Comparison of ENCODE assay signal across 8 mouse cellular contexts in the genomic region with DNA sequence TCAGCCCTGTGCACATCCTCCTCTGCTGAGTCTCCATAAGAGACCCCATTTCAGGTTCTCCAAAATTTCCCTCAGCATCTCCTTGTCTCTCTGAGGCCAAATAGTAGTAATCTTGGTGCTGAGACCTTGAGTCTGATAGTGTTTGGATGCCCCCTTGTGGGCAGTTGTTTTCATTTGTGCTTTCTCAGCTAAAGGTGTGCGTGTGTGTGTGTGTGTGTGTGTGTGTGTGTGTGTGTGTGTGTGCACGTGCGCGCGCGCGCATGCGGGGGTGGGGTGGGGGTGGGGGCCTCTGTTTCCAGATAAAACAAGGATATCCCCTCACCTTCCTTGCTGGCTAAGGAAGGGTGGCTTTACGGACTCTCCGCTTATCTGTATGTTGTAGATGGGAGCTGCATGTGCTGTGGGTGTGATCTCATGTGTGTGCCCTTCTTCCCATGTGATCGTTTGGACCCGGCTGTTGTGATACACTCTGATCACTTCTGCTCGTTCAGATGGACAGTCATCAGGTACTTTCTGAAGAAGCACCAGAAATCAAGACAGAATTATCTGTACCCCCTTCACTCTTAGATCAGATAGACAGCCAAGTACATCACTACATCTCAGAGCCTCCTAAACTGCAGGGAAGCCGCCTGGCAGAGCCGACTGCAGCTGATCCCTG. TPM values are rescaled to one million over a fixed set of nuclear protein-coding genes. Genes with fewer than 3 reads are reported as not detected.
DNase-seq lines count a peak whose midpoint lies in the region; ATAC-seq and TF ChIP-seq lines count a peak whose summit lies in the region.

No protein-coding gene starts in this region.

- no peaks in the 10 kb centered on the region for H3K27me3 ChIP-seq in midbrain, embryonic 10.5 days (ENCODE audit: low read depth, poor library complexity, severe bottlenecking)
- H3K27me3 ChIP-seq in midbrain, embryonic 15.5 days (replicated peaks), result no peaks in the 10 kb centered on the region
- H3K27me3 ChIP-seq in liver, embryonic 14.5 days (ENCODE audit: control insufficient read depth, insufficient read depth, low read length), result no peaks in the 10 kb centered on the region
- no peaks in the 10 kb centered on the region for H3K27me3 ChIP-seq in stomach, postnatal 0 days (ENCODE audit: control insufficient read depth, insufficient read depth, low read length)

- H3K36me3 ChIP-seq in midbrain, embryonic 10.5 days, result no peaks in the 10 kb centered on the region
- H3K36me3 ChIP-seq in midbrain, embryonic 15.5 days (replicated peaks), result no peaks in the 10 kb centered on the region
- H3K36me3 ChIP-seq in liver, embryonic 14.5 days (replicated peaks; ENCODE audit: control insufficient read depth, insufficient read depth, low read depth), result no peaks in the 10 kb centered on the region
- H3K36me3 ChIP-seq in stomach, postnatal 0 days (ENCODE audit: control insufficient read depth, insufficient read depth, low read length), result no peaks in the 10 kb centered on the region

- 41% methylated on average over 15 of the region's 15 CpGs for WGBS in midbrain, embryonic 10.5 days
- 49% methylated on average over 15 of the region's 15 CpGs for WGBS in midbrain, embryonic 15.5 days
- 26% methylated on average over 15 of the region's 15 CpGs for WGBS in liver, embryonic 14.5 days (ENCODE audit: insufficient replicate concordance)
- WGBS in stomach, postnatal 0 days, result 46% methylated on average over 15 of the region's 15 CpGs

- peak; percentile 52; the same call in 1 of the 2 replicates for TF ChIP-seq CTCF in cortical plate, adult 2 months (IDR thresholded peaks at IDR 0.05; ENCODE audit: extremely low read depth, insufficient read depth, low read length)
- peak; percentile 52 for TF ChIP-seq CTCF in liver, embryonic 14.5 days (IDR thresholded peaks at IDR 0.05; ENCODE audit: low read depth)
- peak; percentile 78 for TF ChIP-seq CTCF in stomach, postnatal 0 days (IDR thresholded peaks at IDR 0.05; ENCODE audit: low read depth)

- H3K9ac ChIP-seq in midbrain, embryonic 15.5 days, result no peak overlapping the region
- no peak overlapping the region for H3K9ac ChIP-seq in liver, embryonic 14.5 days (replicated peaks)
- H3K9ac ChIP-seq in stomach, postnatal 0 days (ENCODE audit: low read length), result no peak overlapping the region

- no peak overlapping the region for H3K27ac ChIP-seq in midbrain, embryonic 10.5 days (replicated peaks)
- H3K27ac ChIP-seq in midbrain, embryonic 15.5 days, result no peak overlapping the region
- H3K27ac ChIP-seq in cortical plate, adult 2 months (ENCODE audit: insufficient read depth, low read length), result peak overlapping the region; percentile 20; the same call in 1 of the 2 replicates
- H3K27ac ChIP-seq in liver, embryonic 14.5 days, result no peak overlapping the region
- no peak overlapping the region for H3K27ac ChIP-seq in stomach, postnatal 0 days (replicated peaks)

- no peak overlapping the region for H3K4me2 ChIP-seq in midbrain, embryonic 15.5 days
- H3K4me2 ChIP-seq in liver, embryonic 14.5 days (ENCODE audit: low read depth), result no peak overlapping the region
- H3K4me2 ChIP-seq in stomach, postnatal 0 days (replicated peaks; ENCODE audit: low read depth), result no peak overlapping the region

- peak; percentile 63 for DNase-seq in midbrain, embryonic 10.5 days (ENCODE audit: low spot score)
- DNase-seq in MN1 (ENCODE audit: low spot score), result peak; percentile 40
- DNase-seq in induced T-regulatory cell, adult 2 months (ENCODE audit: low read depth), result peak; percentile 91
- DNase-seq in liver, embryonic 14.5 days (ENCODE audit: low read depth in 3 of 3, low spot score in 3 of 3), result no peak
- peak; percentile 72 for DNase-seq in stomach, postnatal 0 days (ENCODE audit: low spot score)
- DNase-seq in ovary, postnatal 10 days (ENCODE audit: low spot score), result no peak

- TF ChIP-seq POLR2A in cortical plate, adult 2 months (IDR thresholded peaks at IDR 0.05; ENCODE audit: extremely low read depth, insufficient read depth, low read length), result no peak

- no peak for TF ChIP-seq EP300 in liver, embryonic 14.5 days (IDR thresholded peaks at IDR 0.05; ENCODE audit: low read depth)
- TF ChIP-seq EP300 in stomach, postnatal 0 days (optimal IDR thresholded peaks at IDR 0.05), result no peak

- 0 out of 2 replicates have a peak, but pooled peaks cover 4% of the 10 kb centered on the region for H3K9me3 ChIP-seq in midbrain, embryonic 10.5 days (replicated peaks)
- no peaks in the 10 kb centered on the region for H3K9me3 ChIP-seq in midbrain, embryonic 15.5 days
- H3K9me3 ChIP-seq in liver, embryonic 14.5 days (ENCODE audit: control insufficient read depth, low read length), result no peaks in the 10 kb centered on the region
- no peaks in the 10 kb centered on the region for H3K9me3 ChIP-seq in stomach, postnatal 0 days (ENCODE audit: control insufficient read depth, low read length)

- no peak for ATAC-seq in midbrain, embryonic 15.5 days (replicated peaks)
- no peak for ATAC-seq in liver, embryonic 14.5 days (ENCODE audit: insufficient read depth)
- ATAC-seq in stomach, postnatal 0 days (ENCODE audit: low FRiP score, low TSS enrichment), result no peak

- H3K4me1 ChIP-seq in midbrain, embryonic 10.5 days, result peaks cover 67% of the 10 kb centered on the region
- peaks cover 15% of the 10 kb centered on the region for H3K4me1 ChIP-seq in midbrain, embryonic 15.5 days
- H3K4me1 ChIP-seq in cortical plate, adult 2 months (ENCODE audit: control insufficient read depth, insufficient read depth, low read length), result peaks cover 4% of the 10 kb centered on the region; the same call in 1 of the 2 replicates
- no peaks in the 10 kb centered on the region; a peak in 1 of 4 replicates for H3K4me1 ChIP-seq in liver, embryonic 14.5 days (replicated peaks; ENCODE audit: control insufficient read depth in 2 of 2, insufficient read depth in 2 of 2, low read length in 1 of 2)
- 0 out of 2 replicates have a peak, but pooled peaks cover 5% of the 10 kb centered on the region for H3K4me1 ChIP-seq in stomach, postnatal 0 days (replicated peaks; ENCODE audit: control insufficient read depth, insufficient read depth)

- H3K4me3 ChIP-seq in midbrain, embryonic 10.5 days, result no peak overlapping the region
- no peak overlapping the region for H3K4me3 ChIP-seq in midbrain, embryonic 15.5 days
- no peak overlapping the region for H3K4me3 ChIP-seq in cortical plate, adult 2 months (ENCODE audit: insufficient read depth, low read length)
- H3K4me3 ChIP-seq in liver, embryonic 14.5 days (ENCODE audit: insufficient read depth in 1 of 2, low read depth in 2 of 2, low read length in 2 of 2), result no peak overlapping the region
- no peak overlapping the region for H3K4me3 ChIP-seq in stomach, postnatal 0 days (ENCODE audit: low read depth, low read length)

RNA-seq across cellular contexts. Expression of gene Ccr7, which starts 30.8 kb away (rescaled TPM):
- 0.14 TPM in 1 of 2 replicates, not detected in the other for polyA plus RNA-seq in midbrain, embryonic 10.5 days (2016; fragmentation: Nextera tagmentation; extraction: Ambion mirVana)
- polyA plus RNA-seq in midbrain, embryonic 15.5 days (2015; fragmentation: Nextera tagmentation; extraction: Ambion mirVana), result 0.09 TPM in 1 of 2 replicates, not detected in the other
- polyA plus RNA-seq in cortical plate, adult 2 months (2012; rRNA removed), result 0.15 and 0.19 TPM in 2 replicates
- polyA plus RNA-seq in liver, embryonic 14.5 days (2012; rRNA removed), result 0.11 TPM in 2 replicates
- 0.15 and 0.29 TPM in 2 replicates for polyA plus RNA-seq in liver, embryonic 14.5 days (2014; fragmentation: Nextera tagmentation; extraction: Ambion mirVana)
- 0.05 and 0.07 TPM in 2 replicates for polyA plus RNA-seq in stomach, postnatal 0 days (2015; fragmentation: Nextera tagmentation; extraction: Ambion mirVana)

RNA-seq across cellular contexts. Expression of gene Tns4, which starts 35.0 kb away (rescaled TPM):
- polyA plus RNA-seq in midbrain, embryonic 10.5 days (2016; fragmentation: Nextera tagmentation; extraction: Ambion mirVana), result 0.55 and 0.84 TPM in 2 replicates
- polyA plus RNA-seq in midbrain, embryonic 15.5 days (2015; fragmentation: Nextera tagmentation; extraction: Ambion mirVana), result 0.09 TPM in 1 of 2 replicates, not detected in the other
- 0.17 and 0.25 TPM in 2 replicates for polyA plus RNA-seq in cortical plate, adult 2 months (2012; rRNA removed)
- polyA plus RNA-seq in liver, embryonic 14.5 days (2012; rRNA removed), result 0.36 and 0.42 TPM in 2 replicates
- 0.09 and 0.33 TPM in 2 replicates for polyA plus RNA-seq in liver, embryonic 14.5 days (2014; fragmentation: Nextera tagmentation; extraction: Ambion mirVana)
- 0.82 and 1.1 TPM in 2 replicates for polyA plus RNA-seq in stomach, postnatal 0 days (2015; fragmentation: Nextera tagmentation; extraction: Ambion mirVana)

Comparison
In these comparisons a context has a peak if more than half of its experiments do, and no peak if none do; other contexts are left out.
1. DNase-seq: peak in midbrain, embryonic 10.5 days (single experiment), MN1 (single experiment), induced T-regulatory cell, adult 2 months (single experiment) and stomach, postnatal 0 days (single experiment); none in liver, embryonic 14.5 days (0 of 3) and ovary, postnatal 10 days (single experiment).
2. Peak in every context shown above with its lines, with median percentiles within 50 percentile points of each other: CTCF ChIP-seq.